Mouse (Mus musculus): Measurements from ENCODE around the gene Cotl1. TPM values are rescaled to one million over a fixed set of nuclear protein-coding genes. Genes with fewer than 3 reads are reported as not detected.

Cotl1 gene
- polyA plus RNA-seq, 2 experiments from 2014 or later = 131 to 191 TPM

GRCm38 (mm10) chr8:119838100-119838982, 2.0 kb downstream of the Cotl1 start:
- peak; percentile 46 for ATAC-seq

GRCm38 (mm10) chr8:119837553-119838071, 2.7 kb downstream of the Cotl1 start:
- peak; percentile 27 for ATAC-seq

GRCm38 (mm10) chr8:119836831-119837230, 3.5 kb downstream of the Cotl1 start:
- ATAC-seq = no peak

GRCm38 (mm10) chr8:119835270-119835669, 5.1 kb downstream of the Cotl1 start:
- ATAC-seq = no peak

- ATAC-seq = no peak
Measured at GRCm38 (mm10) chr8:119834676-119835075, 5.7 kb downstream of the Cotl1 start.

- no peak for ATAC-seq
Measured at GRCm38 (mm10) chr8:119832931-119833330, 7.4 kb downstream of the Cotl1 start.

- no peak for ATAC-seq
Measured at GRCm38 (mm10) chr8:119832101-119832617, 8.2 kb downstream of the Cotl1 start.

- ATAC-seq = no peak
Measured at GRCm38 (mm10) chr8:119831336-119831995, 8.9 kb downstream of the Cotl1 start.

- ATAC-seq = peak; percentile 90
Measured at GRCm38 (mm10) chr8:119830589-119830988, 9.8 kb downstream of the Cotl1 start.

- ATAC-seq = peak; percentile 0
Measured at GRCm38 (mm10) chr8:119829870-119830580, 10.3 kb downstream of the Cotl1 start.

GRCm38 (mm10) chr8:119829420-119829819, 10.9 kb downstream of the Cotl1 start:
- ATAC-seq = no peak

GRCm38 (mm10) chr8:119829015-119829414, 11.3 kb downstream of the Cotl1 start:
- ATAC-seq = no peak

GRCm38 (mm10) chr8:119827721-119828153, 12.6 kb downstream of the Cotl1 start:
- ATAC-seq = no peak

GRCm38 (mm10) chr8:119826982-119827381, 13.4 kb downstream of the Cotl1 start:
- ATAC-seq = no peak

- ATAC-seq = no peak
Measured at GRCm38 (mm10) chr8:119825950-119826730, 14.2 kb downstream of the Cotl1 start.

GRCm38 (mm10) chr8:119824809-119825273, 15.5 kb downstream of the Cotl1 start:
- no peak for ATAC-seq

GRCm38 (mm10) chr8:119824100-119824499, 16.2 kb downstream of the Cotl1 start:
- ATAC-seq = no peak

- ATAC-seq = no peak
Measured at GRCm38 (mm10) chr8:119823278-119823677, 17.1 kb downstream of the Cotl1 start.

GRCm38 (mm10) chr8:119821691-119822090, 18.7 kb downstream of the Cotl1 start:
- no peak for ATAC-seq

- no peak for ATAC-seq
Measured at GRCm38 (mm10) chr8:119819976-119820375, 20.4 kb downstream of the Cotl1 start.

GRCm38 (mm10) chr8:119819316-119819715, 21.0 kb downstream of the Cotl1 start:
- ATAC-seq = no peak

- ATAC-seq = no peak
Measured at GRCm38 (mm10) chr8:119817446-119817845, 22.9 kb downstream of the Cotl1 start.
